Mouse (Mus musculus) stomach, embryonic 16.5 days (tissue): ENCODE measurements around the gene Pom121l2. TPM values are rescaled to one million over a fixed set of nuclear protein-coding genes. Genes with fewer than 3 reads are reported as not detected.

Experiments used
- ATAC-seq: fragments of 200-750 bp; cut with Nextera tagmentation; 2 replicates; pipeline ENCODE4 v1.8.0; 2017; ENCODE audit warnings: moderate number of reproducible peaks, moderate TSS enrichment; ENCODE audit not compliant: insufficient read depth, low FRiP score
- H3K27ac ChIP-seq: fragments of 300-500 bp; sonication (generic); 2 replicates; pipeline ENCODE4 v1.5.1; 2014; ENCODE audit warnings: low read length
- H3K27me3 ChIP-seq: fragments of 300-500 bp; sonication (generic); 2 replicates; pipeline ENCODE4 v1.6.1; 2014; ENCODE audit warnings: low read length, control low read depth, mixed read lengths; ENCODE audit not compliant: control insufficient read depth, insufficient read depth
- H3K36me3 ChIP-seq: fragments of 300-500 bp; sonication (generic); 2 replicates; pipeline ENCODE4 v1.6.1; 2014; ENCODE audit warnings: low read length; ENCODE audit not compliant: control insufficient read depth, insufficient read depth
- H3K4me1 ChIP-seq: fragments of 300-500 bp; sonication (generic); 2 replicates; pipeline ENCODE4 v1.6.1; 2014; ENCODE audit warnings: low read length, control low read depth, mixed read lengths; ENCODE audit not compliant: control insufficient read depth, insufficient read depth
- H3K4me2 ChIP-seq: fragments of 300-500 bp; sonication (generic); 2 replicates; pipeline ENCODE4 v1.6.1; 2014; ENCODE audit warnings: low read depth, low read length, mixed read lengths
- H3K4me3 ChIP-seq: fragments of 300-500 bp; sonication (generic); replicated peaks from 2 replicates; pipeline ENCODE4 v1.5.1; 2014; ENCODE audit warnings: mild to moderate bottlenecking, low read length
- H3K9ac ChIP-seq: fragments of 300-500 bp; sonication (generic); 2 replicates; pipeline ENCODE4 v1.6.1; 2014; ENCODE audit warnings: low read length
- H3K9me3 ChIP-seq: fragments of 300-500 bp; sonication (generic); replicated peaks from 2 replicates; pipeline ENCODE4 v1.6.1; 2016; ENCODE audit warnings: low read length, control low read depth; ENCODE audit not compliant: control insufficient read depth
- WGBS: fragments of 180-500 bp; shearing (Covaris S2); extraction: QIAGEN DNeasy Blood & Tissue Kit; methylation state at CpG from one replicate; pipeline ENCODE4 v1.1.7; 2014; 5-methylcytosine and 5-hydroxymethylcytosine counted together
- polyA plus RNA-seq: library from polyadenylated mRNA; unstranded; fragments of >200 nt; fragmentation: Nextera tagmentation; extraction: Ambion mirVana; gene quantifications from 2 replicates; pipeline ENCODE4 v1.2.1, GENCODE M21; 2015

The Pom121l2 gene
- polyA plus RNA-seq, 1 experiment from 2014 or later: 0.09 TPM

DNA sequence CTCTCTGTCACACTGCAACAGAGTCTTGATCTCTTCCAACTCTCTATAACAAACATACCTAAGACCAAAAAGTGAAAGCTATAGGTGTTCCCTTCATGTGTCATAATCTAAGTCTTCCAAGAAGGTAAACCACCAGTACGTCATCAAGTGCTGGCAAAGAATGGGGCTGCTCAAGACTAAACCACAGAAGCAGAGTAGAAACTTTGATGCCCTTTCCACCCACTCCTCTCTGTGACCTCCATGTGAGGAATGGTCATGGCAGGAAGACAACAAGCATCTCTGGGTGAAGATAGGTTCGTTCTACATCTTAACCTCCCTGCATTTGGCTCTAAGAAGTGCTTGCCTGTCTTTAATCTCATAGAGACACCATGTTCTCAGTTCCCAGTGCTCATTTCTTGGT lies 3.5 kb downstream of the Pom121l2 start:
- 80% methylated on average over 2 of the region's 2 CpGs for WGBS
- Histone ChIP-seq H3K4me1 (peaks cover 7% of the 10 kb centered on the region; the same call in 1 of the 2 replicates), H3K9ac (no peak overlapping the region), H3K27ac (no peak overlapping the region), H3K9me3 (no peaks in the 10 kb centered on the region), H3K27me3 (peaks cover 22% of the 10 kb centered on the region), H3K4me2 (no peak overlapping the region), H3K4me3 (no peak overlapping the region), H3K36me3 (no peaks in the 10 kb centered on the region)
- ATAC-seq: no peak

DNA sequence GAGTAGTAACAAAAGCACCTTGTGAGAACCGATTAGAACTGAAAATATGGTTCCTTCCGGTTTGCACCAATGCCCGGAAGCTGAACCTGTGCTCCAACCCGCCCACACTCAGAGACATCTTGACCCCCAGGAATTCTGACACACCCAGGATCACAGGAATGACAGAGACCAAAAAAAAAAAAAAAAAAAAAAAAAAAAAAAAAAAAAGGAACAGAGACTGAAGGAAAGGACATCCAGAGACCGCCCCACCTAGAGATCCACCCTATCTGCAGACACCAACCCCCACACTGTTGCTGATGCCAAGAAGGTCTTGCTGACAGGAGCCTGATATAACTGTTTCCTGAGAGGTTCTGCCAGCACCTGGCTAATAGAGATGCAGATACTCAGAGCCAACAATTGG lies 11.6 kb downstream of the Pom121l2 start:
- H3K27ac ChIP-seq: no peak overlapping the region
- no peak overlapping the region for H3K4me2 ChIP-seq
- ATAC-seq: no peak
- H3K4me1 ChIP-seq: peaks cover 12% of the 10 kb centered on the region; the same call in 1 of the 2 replicates
- no peak overlapping the region for H3K9ac ChIP-seq
- H3K27me3 ChIP-seq: peaks cover 34% of the 10 kb centered on the region
- H3K36me3 ChIP-seq: no peaks in the 10 kb centered on the region
- 0 out of 2 replicates have a peak, but pooled peaks cover 4% of the 10 kb centered on the region for H3K9me3 ChIP-seq
- 85% methylated on average over 5 of the region's 5 CpGs for WGBS
- H3K4me3 ChIP-seq: no peak overlapping the region

DNA sequence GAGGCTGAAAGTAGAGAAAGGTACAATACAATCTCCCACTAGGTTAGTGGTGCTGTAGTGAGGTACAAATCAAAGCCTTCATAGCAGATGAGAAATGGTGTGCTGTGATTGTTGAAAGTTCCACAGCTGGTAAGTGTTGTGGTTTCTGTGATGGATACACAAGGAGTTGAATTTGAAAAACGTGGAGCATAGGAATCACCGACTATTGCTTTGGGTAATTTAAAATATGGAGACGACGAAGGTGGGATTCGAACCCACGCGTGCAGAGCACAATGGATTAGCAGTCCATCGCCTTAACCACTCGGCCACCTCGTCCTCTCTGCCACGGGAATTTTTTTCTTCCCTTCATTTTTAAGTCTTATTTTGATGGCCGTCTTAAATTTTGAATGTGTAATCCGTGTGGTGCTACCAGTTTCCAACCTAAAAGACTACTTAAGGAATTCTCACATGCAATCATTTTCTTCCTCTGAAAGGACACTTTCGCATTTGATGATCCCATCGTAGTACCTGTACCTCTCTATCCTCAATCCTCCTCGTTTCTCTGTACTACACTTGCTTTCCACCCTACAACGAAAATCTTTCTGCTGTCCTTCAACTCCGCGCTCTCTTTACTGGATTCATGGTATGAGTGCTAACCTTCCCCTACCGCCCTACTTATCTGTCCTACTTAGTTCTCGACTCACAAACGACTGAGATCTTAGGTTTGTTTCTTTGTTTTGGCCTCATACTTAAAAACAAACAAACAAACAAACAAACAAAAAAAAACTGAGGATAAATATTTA lies 13.2 kb downstream of the Pom121l2 start:
- H3K9ac ChIP-seq: no peak overlapping the region
- H3K4me2 ChIP-seq: peak overlapping the region; percentile 39
- H3K27ac ChIP-seq: no peak overlapping the region
- H3K4me1 ChIP-seq: peaks cover 12% of the 10 kb centered on the region; the same call in 1 of the 2 replicates
- no peak for ATAC-seq
- 0 out of 2 replicates have a peak, but pooled peaks cover 4% of the 10 kb centered on the region for H3K9me3 ChIP-seq
- no peaks in the 10 kb centered on the region for H3K36me3 ChIP-seq
- WGBS: 4% methylated on average over 22 of the region's 22 CpGs
- peaks cover 50% of the 10 kb centered on the region for H3K27me3 ChIP-seq
- H3K4me3 ChIP-seq: peak overlapping the region; percentile 23; the same call in 1 of the 2 replicates

DNA sequence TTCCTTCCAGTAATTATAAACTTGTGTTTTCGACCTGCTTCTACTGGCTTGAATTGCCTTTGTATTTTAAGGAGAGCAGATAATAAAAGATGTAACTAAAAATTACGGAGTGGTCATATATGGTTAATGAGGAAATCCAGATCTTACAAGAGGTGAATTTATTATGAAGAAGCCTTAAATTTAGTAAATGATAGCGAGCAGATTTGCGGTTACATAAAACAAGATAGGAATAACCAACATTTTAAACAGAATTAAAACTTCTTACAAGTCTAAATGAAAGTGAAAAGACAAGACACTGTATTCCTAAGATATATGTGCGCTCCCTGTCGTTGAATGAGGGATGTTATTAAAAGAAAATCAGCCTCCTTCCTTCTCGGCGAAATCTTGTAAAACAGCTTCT lies 13.9 kb downstream of the Pom121l2 start:
- Histone ChIP-seq H3K4me3 (peak overlapping the region; percentile 47), H3K27me3 (peaks cover 57% of the 10 kb centered on the region), H3K4me2 (peak overlapping the region; percentile 70), H3K4me1 (peaks cover 12% of the 10 kb centered on the region; the same call in 1 of the 2 replicates), H3K27ac (no peak overlapping the region), H3K36me3 (no peaks in the 10 kb centered on the region), H3K9ac (peak overlapping the region; percentile 46; the same call in 1 of the 2 replicates), H3K9me3 (0 out of 2 replicates have a peak, but pooled peaks cover 4% of the 10 kb centered on the region)
- no peak for ATAC-seq
- 6% methylated on average over 8 of the region's 8 CpGs for WGBS

DNA sequence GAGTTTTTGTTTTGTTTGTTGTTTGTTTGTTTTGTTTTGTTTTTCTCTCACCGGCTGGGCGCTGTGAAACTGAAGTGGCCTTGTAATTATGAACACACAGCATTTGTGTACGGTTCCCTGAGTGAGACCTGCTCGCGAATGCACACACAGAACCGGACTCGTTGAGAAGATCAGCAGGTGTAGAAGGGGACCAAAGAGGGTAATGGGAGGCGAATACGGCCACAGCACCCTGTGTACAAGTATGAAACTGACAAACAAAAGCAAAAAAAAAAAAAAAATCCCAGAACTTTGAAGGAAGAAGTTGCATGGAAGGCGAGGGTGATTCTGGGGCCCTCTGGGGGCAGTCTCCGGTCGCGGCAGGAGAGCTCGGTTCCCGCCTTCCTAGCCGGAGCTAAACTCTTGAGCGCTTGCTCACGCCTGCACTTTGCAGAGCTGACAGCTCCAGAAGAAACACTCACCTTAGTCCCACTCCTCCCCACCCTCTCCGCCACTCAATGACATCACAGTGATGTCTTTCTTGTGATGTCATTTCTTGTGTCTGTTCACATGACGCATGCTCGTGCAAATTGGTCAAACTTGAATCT lies 14.4 kb downstream of the Pom121l2 start:
- no peak overlapping the region for H3K27ac ChIP-seq
- WGBS: 1% methylated on average over 21 of the region's 21 CpGs
- H3K9ac ChIP-seq: peak overlapping the region; percentile 46; the same call in 1 of the 2 replicates
- peak; percentile 62; the same call in 1 of the 2 replicates for ATAC-seq
- peaks cover 12% of the 10 kb centered on the region; the same call in 1 of the 2 replicates for H3K4me1 ChIP-seq
- 0 out of 2 replicates have a peak, but pooled peaks cover 4% of the 10 kb centered on the region for H3K9me3 ChIP-seq
- H3K27me3 ChIP-seq: peaks cover 62% of the 10 kb centered on the region
- no peaks in the 10 kb centered on the region for H3K36me3 ChIP-seq
- H3K4me2 ChIP-seq: peak overlapping the region; percentile 70
- H3K4me3 ChIP-seq: peak overlapping the region; percentile 47

DNA sequence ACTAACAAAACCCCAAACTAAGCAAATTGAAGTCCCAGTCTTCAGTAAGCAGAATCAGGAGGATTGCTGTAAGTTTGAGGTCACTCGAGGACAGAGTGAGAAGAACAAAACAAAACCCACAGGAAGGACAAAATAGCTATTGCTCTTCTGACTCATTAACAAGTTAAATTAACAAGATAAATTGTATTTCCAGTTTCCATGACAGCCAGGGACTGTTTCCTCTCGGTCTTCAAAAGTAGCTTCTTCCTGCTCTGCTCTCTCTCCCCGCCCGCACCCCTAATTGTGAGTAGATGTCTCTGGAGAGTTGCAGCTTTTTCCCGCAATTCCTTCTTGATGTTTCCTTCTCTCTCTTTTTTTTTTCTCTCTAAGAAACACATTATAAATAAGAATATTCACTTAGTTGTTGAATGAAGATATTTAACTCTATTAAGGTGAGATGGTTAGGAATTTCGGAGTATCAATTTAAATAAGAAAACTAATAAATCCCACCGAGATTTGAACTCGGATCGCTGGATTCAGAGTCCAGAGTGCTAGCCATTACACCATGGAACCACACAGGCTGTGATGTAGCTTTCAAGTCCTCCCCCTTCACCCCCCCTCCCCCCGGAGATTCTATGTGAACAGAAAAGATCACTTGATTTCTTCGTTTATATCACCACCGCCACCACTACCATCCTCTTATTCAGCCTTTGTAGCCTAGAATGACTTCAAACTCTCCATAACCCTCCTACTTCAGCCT lies 15.3 kb downstream of the Pom121l2 start:
- Histone ChIP-seq H3K4me2 (peak overlapping the region; percentile 70), H3K9me3 (0 out of 2 replicates have a peak, but pooled peaks cover 3% of the 10 kb centered on the region), H3K4me1 (peaks cover 12% of the 10 kb centered on the region; the same call in 1 of the 2 replicates), H3K4me3 (peak overlapping the region; percentile 47), H3K27me3 (peaks cover 69% of the 10 kb centered on the region), H3K36me3 (no peaks in the 10 kb centered on the region), H3K9ac (no peak overlapping the region), H3K27ac (no peak overlapping the region)
- WGBS: 7% methylated on average over 12 of the region's 12 CpGs
- no peak for ATAC-seq

DNA sequence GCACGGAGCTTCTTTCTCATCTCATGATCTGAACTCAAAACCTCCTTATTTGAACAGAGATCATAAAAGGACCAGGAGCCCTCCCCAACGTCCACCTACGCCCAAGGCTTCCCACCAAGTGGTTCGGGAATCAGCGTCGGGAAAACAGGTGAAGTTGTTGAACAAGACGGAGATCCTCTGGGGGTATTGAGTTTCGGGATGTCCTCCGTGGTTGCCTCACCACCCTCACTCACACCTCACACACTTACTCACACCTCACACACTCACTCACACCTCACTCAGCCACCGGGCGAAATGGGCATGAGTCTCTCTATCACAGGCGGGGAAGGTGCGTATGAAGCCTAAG lies 15.8 kb downstream of the Pom121l2 start:
- Histone ChIP-seq H3K4me2 (peak overlapping the region; percentile 70), H3K4me3 (peak overlapping the region; percentile 30), H3K27me3 (peaks cover 75% of the 10 kb centered on the region), H3K4me1 (peaks cover 12% of the 10 kb centered on the region; the same call in 1 of the 2 replicates), H3K9me3 (no peaks in the 10 kb centered on the region), H3K36me3 (no peaks in the 10 kb centered on the region), H3K27ac (no peak overlapping the region), H3K9ac (no peak overlapping the region)
- no peak for ATAC-seq
- WGBS: 3% methylated on average over 13 of the region's 13 CpGs

DNA sequence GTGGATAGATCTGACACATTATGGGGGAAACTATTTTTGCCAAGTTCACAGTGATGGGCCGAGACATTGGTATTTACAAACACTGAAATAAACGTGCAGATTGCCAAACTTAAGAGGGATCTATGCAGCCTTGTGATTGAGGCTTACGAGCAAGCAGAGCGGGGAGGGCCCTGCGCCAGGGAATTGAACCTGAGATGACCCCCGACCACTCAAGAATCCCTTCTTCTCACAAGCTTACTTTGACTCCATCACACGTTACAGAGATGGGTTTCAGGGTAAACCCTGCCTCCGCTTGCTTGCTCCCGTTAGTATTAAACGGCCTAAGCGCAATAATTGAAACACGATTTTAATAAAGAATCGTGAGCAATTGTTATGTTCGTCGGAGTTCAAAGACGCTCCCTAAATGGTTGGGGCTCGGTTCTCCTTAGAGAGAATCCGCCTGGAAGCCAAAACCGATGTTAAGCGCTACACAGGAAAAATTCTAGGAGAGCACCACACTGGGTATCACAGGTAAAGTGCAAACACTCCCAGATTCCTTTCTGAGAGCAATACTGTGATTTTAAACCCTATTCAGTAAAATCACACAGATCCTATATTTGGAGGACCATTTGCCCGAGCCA lies 16.3 kb downstream of the Pom121l2 start:
- peak overlapping the region; percentile 30 for H3K4me3 ChIP-seq
- no peaks in the 10 kb centered on the region for H3K9me3 ChIP-seq
- 2% methylated on average over 21 of the region's 21 CpGs for WGBS
- H3K27me3 ChIP-seq: peaks cover 78% of the 10 kb centered on the region
- no peak overlapping the region for H3K9ac ChIP-seq
- H3K36me3 ChIP-seq: no peaks in the 10 kb centered on the region
- peaks cover 12% of the 10 kb centered on the region; the same call in 1 of the 2 replicates for H3K4me1 ChIP-seq
- H3K4me2 ChIP-seq: peak overlapping the region; percentile 70
- no peak overlapping the region for H3K27ac ChIP-seq
- ATAC-seq: no peak
